9 mouse cellular contexts compared by ENCODE assay signal in the genomic region with DNA sequence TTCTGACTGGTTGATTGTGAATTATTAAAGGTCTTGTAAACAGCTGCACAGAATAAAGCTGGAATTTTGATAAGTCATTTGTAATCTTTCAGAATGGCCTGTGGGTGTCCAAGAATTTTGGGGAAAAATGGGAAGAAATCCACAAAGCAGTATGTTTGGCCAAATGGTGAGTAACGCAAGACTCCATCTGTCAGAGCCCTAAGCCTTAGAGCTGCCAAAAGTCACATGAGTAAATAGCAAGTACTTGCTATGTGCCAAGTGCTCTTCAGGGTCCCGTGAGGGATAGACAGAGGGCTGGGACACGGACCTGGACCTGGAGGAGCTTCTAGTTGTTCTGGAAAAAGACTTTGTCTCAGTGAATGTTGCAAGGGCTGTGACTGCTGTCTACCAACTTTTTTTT. TPM values are rescaled to one million over a fixed set of nuclear protein-coding genes. Genes with fewer than 3 reads are reported as not detected.
DNase-seq lines count a peak whose midpoint lies in the region; ATAC-seq and TF ChIP-seq lines count a peak whose summit lies in the region.
"Had no signal": no experiment of that assay in that cellular context is flagged by ENCODE, and none has a peak within 500 bp of the region (broad histone marks: within the 10 kb centered on the region; RNA-seq: fewer than 3 reads in every experiment).

No protein-coding gene starts in this region.

- 63% methylated on average over 3 of the region's 3 CpGs for WGBS in kidney, embryonic 16.5 days
- 56% methylated on average over 3 of the region's 3 CpGs for WGBS in heart, embryonic 13.5 days

- no peak for TF ChIP-seq POLR2A in embryonic fibroblast, embryonic 13.5 days (IDR thresholded peaks at IDR 0.05; ENCODE audit: low read depth, low read length)

- no peak overlapping the region for H3K4me3 ChIP-seq in kidney, embryonic 16.5 days (ENCODE audit: low read length)
- H3K4me3 ChIP-seq in embryonic fibroblast, embryonic 13.5 days (ENCODE audit: insufficient read depth, low read length) = no peak overlapping the region
- H3K4me3 ChIP-seq in heart, embryonic 13.5 days = no peak overlapping the region

- ATAC-seq in kidney, embryonic 16.5 days (ENCODE audit: low FRiP score, low TSS enrichment) = no peak
- ATAC-seq in heart, embryonic 13.5 days (ENCODE audit: extremely low read depth, insufficient number of reproducible peaks, low FRiP score, low TSS enrichment) = no peak
- ATAC-seq: Patski had no signal

- no peak for TF ChIP-seq CTCF in embryonic fibroblast, embryonic 13.5 days (IDR thresholded peaks at IDR 0.05; ENCODE audit: borderline replicate concordance, insufficient read depth, low read length)

- H3K4me2 ChIP-seq in kidney, embryonic 16.5 days (replicated peaks; ENCODE audit: low read depth, low read length) = no peak overlapping the region
- peak overlapping the region; percentile 35 for H3K4me2 ChIP-seq in heart, embryonic 13.5 days

- H3K27ac ChIP-seq in kidney, embryonic 16.5 days (ENCODE audit: low read length) = peak overlapping the region; percentile 30
- H3K27ac ChIP-seq in embryonic fibroblast, embryonic 13.5 days (ENCODE audit: insufficient read depth, low read length) = peak overlapping the region; percentile 48; the same call in 1 of the 2 replicates
- H3K27ac ChIP-seq in heart, embryonic 13.5 days (replicated peaks) = peak overlapping the region; percentile 78

- no peak for DNase-seq in kidney, adult 9 months
- DNase-seq in lung, postnatal 25 days (ENCODE audit: low spot score) = peak; percentile 67
- no peak for DNase-seq in spleen, postnatal 36 days (ENCODE audit: low spot score in 2 of 2)
- no peak for DNase-seq in frontal cortex, adult 2 months (ENCODE audit: extremely low spot score in 1 of 2, low spot score in 1 of 2)
- DNase-seq in layer of hippocampus, adult 8-10 months (ENCODE audit: low spot score in 2 of 2) = no peak

- H3K9me3 ChIP-seq in kidney, embryonic 16.5 days (ENCODE audit: low read length) = no peaks in the 10 kb centered on the region
- no peaks in the 10 kb centered on the region for H3K9me3 ChIP-seq in heart, embryonic 13.5 days

- H3K4me1 ChIP-seq in kidney, embryonic 16.5 days (ENCODE audit: insufficient read depth, low read length) = peaks cover 6% of the 10 kb centered on the region; the same call in 1 of the 2 replicates
- H3K4me1 ChIP-seq in embryonic fibroblast, embryonic 13.5 days (ENCODE audit: control insufficient read depth, insufficient read depth, low read length) = peaks cover 10% of the 10 kb centered on the region
- H3K4me1 ChIP-seq in heart, embryonic 13.5 days = peaks cover 33% of the 10 kb centered on the region

- H3K36me3 ChIP-seq in kidney, embryonic 16.5 days (ENCODE audit: insufficient read depth, low read length) = peaks cover 11% of the 10 kb centered on the region; the same call in 1 of the 2 replicates
- H3K36me3 ChIP-seq in heart, embryonic 13.5 days = peaks cover 57% of the 10 kb centered on the region

- no peaks in the 10 kb centered on the region for H3K27me3 ChIP-seq in kidney, embryonic 16.5 days (ENCODE audit: insufficient read depth, low read length)
- H3K27me3 ChIP-seq in heart, embryonic 13.5 days (replicated peaks) = no peaks in the 10 kb centered on the region
- H3K27me3 ChIP-seq: Patski had no signal

- H3K9ac ChIP-seq in kidney, embryonic 16.5 days (replicated peaks; ENCODE audit: low read length) = no peak overlapping the region
- H3K9ac ChIP-seq in heart, embryonic 13.5 days = no peak overlapping the region

RNA-seq across cellular contexts. Expression of a gene that starts 36.8 kb away (rescaled TPM):
- polyA plus RNA-seq in kidney, embryonic 16.5 days (2015; fragmentation: Nextera tagmentation; extraction: Ambion mirVana) = 0.14 TPM in 1 of 2 replicates, not detected in the other
- polyA plus RNA-seq in embryonic fibroblast, embryonic 13.5 days (2011; ENCODE audit: insufficient read length, low read depth, missing spikeins) = not detected in 2 replicates
- 40.7 and 45.8 TPM in 2 replicates for polyA plus RNA-seq in heart, embryonic 13.5 days (2015; fragmentation: Nextera tagmentation; extraction: Ambion mirVana)
- polyA plus RNA-seq in frontal cortex, adult 2 months (2012; rRNA removed) = 0.06 TPM in 1 of 2 replicates, not detected in the other
- 1 to 10 TPM in 2 of 4 experiments, under 1 TPM in 2; 0.52 to 1.8 (median 0.83) TPM for total RNA-seq in layer of hippocampus, adult 8-10 months (2022)
- polyA plus RNA-seq: Patski had no signal

RNA-seq across cellular contexts. Expression of a gene that starts 44.0 kb away (rescaled TPM):
- polyA plus RNA-seq in kidney, embryonic 16.5 days (2015; fragmentation: Nextera tagmentation; extraction: Ambion mirVana) = 7.6 and 8.5 TPM in 2 replicates
- polyA plus RNA-seq in embryonic fibroblast, embryonic 13.5 days (2011; ENCODE audit: insufficient read length, low read depth, missing spikeins) = 14.0 and 19.2 TPM in 2 replicates
- 8.9 and 11.9 TPM in 2 replicates for polyA plus RNA-seq in heart, embryonic 13.5 days (2015; fragmentation: Nextera tagmentation; extraction: Ambion mirVana)
- 157 and 166 TPM in 2 replicates for polyA plus RNA-seq in frontal cortex, adult 2 months (2012; rRNA removed)
- 100 to 1,000 TPM; 329 to 381 (median 353) TPM for total RNA-seq in layer of hippocampus, adult 8-10 months (2022)

RNA-seq across cellular contexts. Expression of a gene that starts 55.7 kb away (rescaled TPM):
- polyA plus RNA-seq in kidney, embryonic 16.5 days (2015; fragmentation: Nextera tagmentation; extraction: Ambion mirVana) = 47.6 and 48.8 TPM in 2 replicates
- 149 and 152 TPM in 2 replicates for polyA plus RNA-seq in embryonic fibroblast, embryonic 13.5 days (2011; ENCODE audit: insufficient read length, low read depth, missing spikeins)
- 24.4 and 25.4 TPM in 2 replicates for polyA plus RNA-seq in heart, embryonic 13.5 days (2015; fragmentation: Nextera tagmentation; extraction: Ambion mirVana)
- 11.7 and 14.6 TPM in 2 replicates for polyA plus RNA-seq in frontal cortex, adult 2 months (2012; rRNA removed)
- 10 to 100 TPM; 17.0 to 27.2 (median 22.9) TPM for total RNA-seq in layer of hippocampus, adult 8-10 months (2022)

Comparison
In these comparisons a context has a peak if more than half of its experiments do, and no peak if none do; other contexts are left out.
1. RNA of a gene that starts 36.8 kb away (polyA plus RNA-seq): 40.7 to 45.8 TPM in heart, embryonic 13.5 days; not detected in embryonic fibroblast, embryonic 13.5 days, 0.06 TPM in frontal cortex, adult 2 months and 0.14 TPM in kidney, embryonic 16.5 days; every median in the first group is over 10 times any median in the second.
2. Peak in every context shown above with its lines, with median percentiles within 50 percentile points of each other: H3K27ac ChIP-seq.